Mouse (Mus musculus) embryonic facial prominence, embryonic 13.5 days (tissue): Measurements from ENCODE around the gene 4930503B20Rik. TPM values are rescaled to one million over a fixed set of nuclear protein-coding genes. Genes with fewer than 3 reads are reported as not detected.

ENCODE experiments used
- ATAC-seq: fragments of 200-750 bp; cut with Nextera tagmentation; 2 replicates; pipeline ENCODE4 v1.8.0; 2017; ENCODE audit warnings: low read depth; ENCODE audit not compliant: insufficient number of reproducible peaks, insufficient read depth, low FRiP score, low TSS enrichment
- H3K27ac ChIP-seq: fragments of 300-500 bp; sonication (generic); 2 replicates; pipeline ENCODE4 v1.5.1; 2015; ENCODE audit warnings: moderate library complexity, mild to moderate bottlenecking, inconsistent platforms
- H3K27me3 ChIP-seq: fragments of 300-500 bp; sonication (generic); 2 replicates; pipeline ENCODE4 v1.6.1; 2015; ENCODE audit warnings: mild to moderate bottlenecking, inconsistent platforms
- H3K36me3 ChIP-seq: fragments of 300-500 bp; sonication (generic); 2 replicates; pipeline ENCODE4 v1.6.1; 2015; ENCODE audit warnings: mild to moderate bottlenecking, inconsistent platforms
- H3K4me1 ChIP-seq: fragments of 300-500 bp; sonication (generic); 2 replicates; pipeline ENCODE4 v1.6.1; 2015; ENCODE audit warnings: inconsistent platforms
- H3K4me2 ChIP-seq: fragments of 300-500 bp; sonication (generic); 2 replicates; pipeline ENCODE4 v1.6.1; 2015; ENCODE audit warnings: moderate library complexity, mild to moderate bottlenecking, inconsistent platforms
- H3K4me3 ChIP-seq: fragments of 300-500 bp; sonication (generic); 2 replicates; pipeline ENCODE4 v1.5.1; 2015; ENCODE audit warnings: mild to moderate bottlenecking, inconsistent platforms
- H3K9ac ChIP-seq: fragments of 300-500 bp; sonication (generic); 2 replicates; pipeline ENCODE4 v1.6.1; 2015; ENCODE audit warnings: mild to moderate bottlenecking, inconsistent platforms
- H3K9me3 ChIP-seq: fragments of 300-500 bp; sonication (generic); 2 replicates; pipeline ENCODE4 v1.6.1; 2016; ENCODE audit warnings: inconsistent platforms
- WGBS: fragments of 180-500 bp; shearing (Covaris S2); methylation state at CpG from one replicate; pipeline ENCODE4 v1.1.7; 2015; ENCODE audit warnings: mixed read lengths; 5-methylcytosine and 5-hydroxymethylcytosine counted together
- polyA plus RNA-seq: library from polyadenylated mRNA; unstranded; fragments of >200 nt; fragmentation: Nextera tagmentation; extraction: Ambion mirVana; gene quantifications from 2 replicates; pipeline ENCODE4 v1.2.1, GENCODE M21; 2015

The 4930503B20Rik gene
- polyA plus RNA-seq, 1 experiment from 2014 or later, result 0.13 TPM

- Histone ChIP-seq H3K4me3 (no peak overlapping the region), H3K36me3 (no peaks in the 10 kb centered on the region), H3K9ac (no peak overlapping the region), H3K27ac (no peak overlapping the region), H3K4me1 (no peaks in the 10 kb centered on the region), H3K9me3 (no peaks in the 10 kb centered on the region), H3K27me3 (no peaks in the 10 kb centered on the region), H3K4me2 (no peak overlapping the region)
- no peak for ATAC-seq
- 72% methylated on average over 5 of the region's 5 CpGs for WGBS
Measured at GRCm38 (mm10) chr3:146616533-146617283, 34.4 kb downstream of the 4930503B20Rik start.

GRCm38 (mm10) chr3:146615496-146615895, 35.6 kb downstream of the 4930503B20Rik start, which contains the start of gene Dnase2b:
Gene Dnase2b, minus strand, starts transcription at chr3:146615596.
- WGBS, result 89% methylated on average over 4 of the region's 4 CpGs
- H3K27ac ChIP-seq, result no peak within 1 kb of the TSS

DNA sequence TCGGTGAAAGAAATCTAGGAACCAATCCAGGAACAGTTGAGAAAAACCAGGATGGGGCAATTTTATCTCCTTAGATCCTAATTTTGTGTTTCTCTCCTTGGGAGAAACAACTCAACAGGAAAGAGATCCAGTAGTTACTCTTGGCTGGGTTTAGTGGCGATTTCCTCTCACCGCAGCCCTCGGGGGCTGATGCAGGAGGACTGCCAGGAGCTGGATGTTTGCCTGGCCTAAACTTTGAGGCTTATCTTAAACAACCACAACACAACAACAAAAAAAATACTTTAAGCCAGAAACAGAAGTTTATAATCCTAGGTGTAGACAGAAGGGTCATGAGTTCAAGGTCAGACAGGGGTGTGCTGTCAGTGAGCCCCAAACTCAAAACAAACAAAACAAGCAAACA, 39.3 kb downstream of the 4930503B20Rik start:
- no peak for ATAC-seq
- Histone ChIP-seq H3K4me1 (no peaks in the 10 kb centered on the region), H3K27ac (no peak overlapping the region), H3K36me3 (no peaks in the 10 kb centered on the region), H3K4me2 (no peak overlapping the region), H3K9ac (no peak overlapping the region), H3K4me3 (no peak overlapping the region), H3K9me3 (no peaks in the 10 kb centered on the region), H3K27me3 (no peaks in the 10 kb centered on the region)
- WGBS, result 73% methylated on average over 4 of the region's 4 CpGs

More at GRCm38 (mm10) chr3:146615496-146615895, 35.6 kb downstream of the 4930503B20Rik start, which contains the start of gene Dnase2b:
- H3K4me1 ChIP-seq, result no peaks in the 10 kb centered on the region
- H3K4me3 ChIP-seq, result no peak within 1 kb of the TSS
- H3K27me3 ChIP-seq, result no peaks in the 10 kb centered on the region
- no peak within 1 kb of the TSS for H3K9ac ChIP-seq
- no peak for ATAC-seq
- H3K4me2 ChIP-seq, result no peak within 1 kb of the TSS
- no peaks in the 10 kb centered on the region for H3K9me3 ChIP-seq
- H3K36me3 ChIP-seq, result no peaks in the 10 kb centered on the region

- Histone ChIP-seq H3K4me2 (no peak overlapping the region), H3K4me1 (no peaks in the 10 kb centered on the region), H3K36me3 (no peaks in the 10 kb centered on the region), H3K9ac (no peak overlapping the region), H3K27ac (no peak overlapping the region), H3K9me3 (no peaks in the 10 kb centered on the region), H3K4me3 (no peak overlapping the region), H3K27me3 (no peaks in the 10 kb centered on the region)
- WGBS, result 86% methylated on average over 4 of the region's 4 CpGs
- no peak for ATAC-seq
Measured at GRCm38 (mm10) chr3:146611261-146611660, 39.9 kb downstream of the 4930503B20Rik start.

DNA sequence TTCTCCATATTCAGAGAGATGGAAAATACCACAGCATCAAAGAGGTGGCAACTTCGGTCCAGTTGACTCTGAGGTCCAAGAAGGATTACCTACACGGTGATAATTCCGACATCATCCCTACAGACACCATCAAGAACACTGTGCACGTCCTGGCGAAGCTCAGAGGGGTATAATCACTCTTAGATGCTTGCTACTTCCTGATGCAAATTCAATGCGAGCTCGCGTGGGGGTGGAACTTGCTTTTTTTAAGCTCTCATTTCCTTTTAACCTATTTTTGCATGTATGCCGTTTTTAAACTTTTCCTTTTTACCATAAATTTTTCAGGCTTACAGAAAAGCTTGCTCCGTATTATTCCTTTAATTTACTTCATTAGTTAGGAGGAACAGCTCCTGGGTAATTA, 40.8 kb downstream of the 4930503B20Rik start:
- H3K27me3 ChIP-seq, result no peaks in the 10 kb centered on the region
- H3K9ac ChIP-seq, result no peak overlapping the region
- H3K4me3 ChIP-seq, result no peak overlapping the region
- H3K4me1 ChIP-seq, result no peaks in the 10 kb centered on the region
- no peaks in the 10 kb centered on the region for H3K36me3 ChIP-seq
- H3K4me2 ChIP-seq, result no peak overlapping the region
- no peak overlapping the region for H3K27ac ChIP-seq
- 85% methylated on average over 10 of the region's 10 CpGs for WGBS
- no peak for ATAC-seq
- no peaks in the 10 kb centered on the region for H3K9me3 ChIP-seq

DNA sequence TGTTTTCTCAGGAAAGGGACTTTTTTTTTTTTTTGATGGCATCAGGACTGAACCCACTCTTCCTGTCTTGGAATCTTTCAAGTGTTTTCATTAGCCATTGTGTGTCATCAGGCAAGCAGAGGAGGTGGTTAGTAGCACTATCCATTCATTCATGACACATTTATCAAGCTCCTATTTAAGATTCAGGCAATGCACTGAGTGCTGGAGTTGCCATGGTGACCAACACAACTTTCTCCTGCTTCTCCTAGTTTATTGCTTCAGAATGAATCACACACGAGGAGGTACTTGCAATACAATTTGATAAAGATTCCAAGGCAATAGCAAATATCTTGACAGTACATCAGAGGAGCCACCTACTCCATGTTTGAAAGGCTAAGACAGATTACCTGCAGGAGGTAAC, 43.7 kb downstream of the 4930503B20Rik start:
- Histone ChIP-seq H3K36me3 (no peaks in the 10 kb centered on the region), H3K9me3 (no peaks in the 10 kb centered on the region), H3K4me2 (no peak overlapping the region), H3K27ac (no peak overlapping the region), H3K27me3 (no peaks in the 10 kb centered on the region), H3K9ac (no peak overlapping the region), H3K4me3 (no peak overlapping the region), H3K4me1 (no peaks in the 10 kb centered on the region)
- ATAC-seq, result no peak
- WGBS, result 49% methylated on average over 1 of the region's 1 CpGs

GRCm38 (mm10) chr3:146604647-146605046, 46.5 kb downstream of the 4930503B20Rik start:
- H3K9me3 ChIP-seq, result no peaks in the 10 kb centered on the region
- H3K36me3 ChIP-seq, result no peaks in the 10 kb centered on the region
- 80% methylated on average over 9 of the region's 9 CpGs for WGBS
- H3K4me1 ChIP-seq, result no peaks in the 10 kb centered on the region
- H3K9ac ChIP-seq, result no peak overlapping the region
- H3K27ac ChIP-seq, result no peak overlapping the region
- H3K27me3 ChIP-seq, result no peaks in the 10 kb centered on the region
- no peak overlapping the region for H3K4me3 ChIP-seq
- H3K4me2 ChIP-seq, result no peak overlapping the region
- no peak for ATAC-seq

- Histone ChIP-seq H3K4me1 (no peaks in the 10 kb centered on the region), H3K27ac (no peak overlapping the region), H3K9ac (no peak overlapping the region), H3K9me3 (no peaks in the 10 kb centered on the region), H3K36me3 (no peaks in the 10 kb centered on the region), H3K4me2 (no peak overlapping the region), H3K4me3 (no peak overlapping the region), H3K27me3 (no peaks in the 10 kb centered on the region)
- WGBS, result 86% methylated on average over 3 of the region's 3 CpGs
- ATAC-seq, result no peak
Measured at GRCm38 (mm10) chr3:146602531-146602930, 48.6 kb downstream of the 4930503B20Rik start.

- Histone ChIP-seq H3K9ac (no peak overlapping the region), H3K27ac (no peak overlapping the region), H3K4me3 (no peak overlapping the region), H3K4me2 (no peak overlapping the region), H3K27me3 (no peaks in the 10 kb centered on the region), H3K36me3 (no peaks in the 10 kb centered on the region), H3K4me1 (no peaks in the 10 kb centered on the region), H3K9me3 (no peaks in the 10 kb centered on the region)
- no peak for ATAC-seq
- WGBS, result 92% methylated on average over 2 of the region's 2 CpGs
Measured at GRCm38 (mm10) chr3:146601205-146601604, 49.9 kb downstream of the 4930503B20Rik start.

DNA sequence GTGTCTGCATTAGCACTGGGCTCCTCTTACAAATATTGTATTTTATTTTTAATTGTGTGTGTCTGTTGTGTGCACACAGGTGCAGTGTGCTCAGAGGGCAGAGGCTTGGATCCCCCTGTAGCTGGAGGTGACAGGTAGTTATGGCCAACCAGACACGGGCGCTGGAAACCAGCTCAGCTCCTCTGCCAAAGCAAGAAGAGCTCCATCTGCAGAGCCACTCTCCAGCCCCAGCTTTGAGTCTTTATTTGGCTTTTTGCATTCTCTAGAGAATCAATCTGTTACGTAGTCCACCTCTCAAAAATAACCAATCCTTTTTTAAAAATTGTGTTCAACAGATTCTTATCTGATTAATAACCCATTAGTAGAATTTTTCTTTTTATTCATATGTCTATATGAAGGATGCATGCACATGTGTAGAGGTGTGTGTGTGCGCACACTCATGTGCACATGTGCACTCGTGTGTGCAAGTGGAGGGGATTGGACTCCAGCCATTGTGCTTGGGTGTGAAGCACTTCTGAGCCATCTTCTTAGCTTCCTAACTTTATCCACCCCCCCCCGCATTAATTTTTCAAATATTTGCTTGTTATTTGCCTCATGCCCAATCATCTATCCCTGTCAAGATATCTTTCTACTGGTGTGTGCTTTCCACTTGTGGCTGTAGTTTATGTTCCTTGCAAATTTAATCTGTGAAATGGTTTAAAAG, 51.8 kb downstream of the 4930503B20Rik start:
- no peaks in the 10 kb centered on the region for H3K36me3 ChIP-seq
- H3K4me2 ChIP-seq, result no peak overlapping the region
- H3K27me3 ChIP-seq, result no peaks in the 10 kb centered on the region
- no peak overlapping the region for H3K9ac ChIP-seq
- no peak overlapping the region for H3K27ac ChIP-seq
- H3K9me3 ChIP-seq, result no peaks in the 10 kb centered on the region
- WGBS, result 89% methylated on average over 6 of the region's 6 CpGs
- H3K4me3 ChIP-seq, result no peak overlapping the region
- H3K4me1 ChIP-seq, result no peaks in the 10 kb centered on the region
- no peak for ATAC-seq

DNA sequence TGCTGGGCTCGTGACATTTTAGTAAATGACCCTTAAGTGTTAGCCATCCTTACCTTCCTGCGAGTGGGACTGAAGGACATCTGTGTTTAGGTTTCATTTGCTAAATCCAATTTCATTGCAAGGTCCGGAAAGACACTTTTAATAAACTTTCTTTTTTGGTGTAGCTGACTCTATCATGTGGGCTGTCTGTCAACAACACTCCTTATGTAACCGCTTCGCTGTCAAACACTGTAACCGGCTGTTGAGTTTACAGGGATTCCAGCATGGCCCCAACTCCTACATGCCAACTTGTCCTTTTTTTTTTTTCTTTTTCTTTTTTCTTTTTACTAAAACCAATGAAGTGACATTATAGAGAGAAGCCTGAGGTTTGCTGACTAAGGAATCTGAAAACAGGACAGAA, 52.7 kb downstream of the 4930503B20Rik start:
- Histone ChIP-seq H3K9ac (no peak overlapping the region), H3K4me3 (no peak overlapping the region), H3K4me2 (no peak overlapping the region), H3K9me3 (no peaks in the 10 kb centered on the region), H3K4me1 (no peaks in the 10 kb centered on the region), H3K36me3 (no peaks in the 10 kb centered on the region), H3K27ac (no peak overlapping the region), H3K27me3 (no peaks in the 10 kb centered on the region)
- WGBS, result 71% methylated on average over 6 of the region's 6 CpGs
- no peak for ATAC-seq

DNA sequence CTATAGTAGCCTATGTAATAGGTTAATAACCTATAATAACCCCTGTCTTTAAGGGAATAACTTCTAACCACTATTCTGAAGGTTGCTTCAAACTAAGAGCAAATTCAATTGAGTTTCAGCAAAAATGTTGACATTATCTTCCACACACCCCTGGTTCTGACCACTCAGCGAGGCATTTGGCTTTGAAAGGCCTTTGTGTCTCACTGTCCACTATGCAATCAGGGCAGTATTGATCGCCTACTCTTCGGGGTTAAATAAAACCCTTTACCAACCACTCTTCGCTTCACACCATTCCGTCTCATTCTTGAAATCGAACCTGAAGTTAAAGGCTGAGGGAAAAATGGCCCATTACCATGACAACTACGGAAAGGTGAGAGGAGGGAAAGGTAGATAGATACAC, 54.3 kb downstream of the 4930503B20Rik start:
- no peak overlapping the region for H3K9ac ChIP-seq
- no peak for ATAC-seq
- WGBS, result 87% methylated on average over 7 of the region's 7 CpGs
- no peaks in the 10 kb centered on the region for H3K36me3 ChIP-seq
- no peaks in the 10 kb centered on the region for H3K9me3 ChIP-seq
- H3K4me1 ChIP-seq, result no peaks in the 10 kb centered on the region
- H3K27me3 ChIP-seq, result no peaks in the 10 kb centered on the region
- no peak overlapping the region for H3K4me2 ChIP-seq
- no peak overlapping the region for H3K27ac ChIP-seq
- no peak overlapping the region for H3K4me3 ChIP-seq
